Mouse (Mus musculus) frontal cortex, postnatal 25 days (tissue): Measurements from ENCODE around the gene Dpt.
"Not testable (repeated sequence)": the region's sequence is repeated elsewhere in the genome, so short reads cannot be mapped to it uniquely, and the experiment has no call there.

Experiments
- DNase-seq, 2 experiments: peaks; one replicate each; pipeline ENCODE4 v3.0.0; 2022; ENCODE audit warnings: low spot score in 2 of 2

Gene Dpt

GRCm38 (mm10) chr1:164796471-164796870 lies at the start of gene Dpt:
Dpt (plus strand) TSS chr1:164796644.
- no peak for DNase-seq

- no peak for DNase-seq
These were observed 42.7 kb upstream of the Dpt start for GRCm38 (mm10) chr1:164753736-164754135.

GRCm38 (mm10) chr1:164755671-164756070 lies 40.8 kb upstream of the Dpt start:
- no peak for DNase-seq

GRCm38 (mm10) chr1:164756951-164757350 lies 39.5 kb upstream of the Dpt start:
- no peak for DNase-seq

- DNase-seq: no peak
These were observed 38.0 kb upstream of the Dpt start for GRCm38 (mm10) chr1:164758401-164758800.

GRCm38 (mm10) chr1:164762276-164762675 lies 34.2 kb upstream of the Dpt start:
- no peak for DNase-seq

- no peak for DNase-seq
These were observed 29.8 kb upstream of the Dpt start for GRCm38 (mm10) chr1:164766646-164767045.

GRCm38 (mm10) chr1:164770611-164771010 lies 25.8 kb upstream of the Dpt start:
- DNase-seq: no peak

- no peak for DNase-seq
These were observed 15.5 kb upstream of the Dpt start for GRCm38 (mm10) chr1:164780851-164781510.

- DNase-seq: no peak
These were observed 10.3 kb upstream of the Dpt start for GRCm38 (mm10) chr1:164786165-164786564.

GRCm38 (mm10) chr1:164787771-164788170 lies 8.7 kb upstream of the Dpt start:
- DNase-seq: peak; percentile 43 to 60

GRCm38 (mm10) chr1:164788292-164788691 lies 8.2 kb upstream of the Dpt start:
- DNase-seq: no peak

- not testable (repeated sequence) for DNase-seq
These were observed 6.1 kb upstream of the Dpt start for GRCm38 (mm10) chr1:164790296-164790695.

- no peak for DNase-seq
These were observed 3.4 kb upstream of the Dpt start for GRCm38 (mm10) chr1:164793049-164793448.

- no peak for DNase-seq
These were observed 1.4 kb downstream of the Dpt start for GRCm38 (mm10) chr1:164797746-164798285.

GRCm38 (mm10) chr1:164798471-164798922 lies 2.1 kb downstream of the Dpt start:
- no peak for DNase-seq

- no peak for DNase-seq
These were observed 2.7 kb downstream of the Dpt start for GRCm38 (mm10) chr1:164799161-164799560.

- no peak for DNase-seq
These were observed 7.8 kb downstream of the Dpt start for GRCm38 (mm10) chr1:164804277-164804676.

GRCm38 (mm10) chr1:164804751-164805435 lies 8.4 kb downstream of the Dpt start:
- no peak for DNase-seq

GRCm38 (mm10) chr1:164809371-164809770 lies 12.9 kb downstream of the Dpt start:
- no peak for DNase-seq

GRCm38 (mm10) chr1:164811296-164811695 lies 14.9 kb downstream of the Dpt start:
- DNase-seq: no peak

- DNase-seq: no peak
These were observed 17.8 kb downstream of the Dpt start for GRCm38 (mm10) chr1:164814243-164814642.

GRCm38 (mm10) chr1:164815330-164815729 lies 18.9 kb downstream of the Dpt start:
- no peak for DNase-seq
